Mouse (Mus musculus): ENCODE measurements at regions not wholly inside any gene's neighbourhood (a gene's known extent, or its start where the extent isn't known, plus 50 kb on each side); places are given as distances from the start of the nearest gene placed in this dataset.
A peak's percentile ranks its signal among the peaks of the same experiment; 100 is the strongest.
"Not testable (repeated sequence)": the region's sequence is repeated elsewhere in the genome, so short reads cannot be mapped to it uniquely, and the experiment has no call there.

DNA sequence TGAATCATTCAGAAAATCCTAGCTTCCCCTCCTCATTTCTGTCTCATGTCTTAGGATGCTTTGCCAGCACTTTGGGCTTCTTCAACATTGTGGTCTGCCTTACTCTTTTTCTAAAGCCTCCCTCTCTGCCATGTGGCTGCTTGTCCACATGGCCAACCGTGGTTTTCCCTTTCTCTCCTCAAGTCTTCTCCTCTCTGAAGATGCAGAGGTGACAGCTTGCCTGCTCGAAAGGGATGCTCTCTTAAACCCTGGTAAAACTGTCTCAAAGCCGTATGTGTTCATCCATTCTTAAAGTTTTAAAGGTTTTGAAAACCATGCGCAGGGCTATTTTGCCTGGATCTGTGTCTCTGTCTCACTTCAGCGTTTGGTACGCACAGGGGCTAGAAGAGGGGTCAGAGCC lies 123.4 kb upstream of the Dapk1 start:
- no peak overlapping the region for H3K4me2 ChIP-seq (replicated peaks; ENCODE audit: low read depth, low read length)
- H3K4me1 ChIP-seq (replicated peaks; ENCODE audit: control insufficient read depth, insufficient read depth, low read length): peaks cover 10% of the 10 kb centered on the region
- DNase-seq (ENCODE audit: low spot score) (no peak), ATAC-seq (ENCODE audit: low FRiP score) (no peak)
- no peak overlapping the region for H3K27ac ChIP-seq (ENCODE audit: low read depth, low read length)
- no peaks in the 10 kb centered on the region for H3K36me3 ChIP-seq (ENCODE audit: control insufficient read depth, insufficient read depth, low read length)
- H3K27me3 ChIP-seq (ENCODE audit: control insufficient read depth, insufficient read depth, low read length): no peaks in the 10 kb centered on the region
- WGBS: 79% methylated on average over 6 of the region's 6 CpGs
- H3K4me3 ChIP-seq (ENCODE audit: low read depth, low read length): no peak overlapping the region
- H3K9ac ChIP-seq (ENCODE audit: low read depth, low read length): no peak overlapping the region
- no peaks in the 10 kb centered on the region for H3K9me3 ChIP-seq (ENCODE audit: control insufficient read depth, low read length)

GRCm38 (mm10) chr13:60479043-60479861 lies 122.5 kb upstream of the Dapk1 start:
- WGBS: 8% methylated on average over 18 of the region's 18 CpGs
- ATAC-seq (ENCODE audit: low FRiP score): peak; percentile 50; the same call in 1 of the 2 replicates
- 0 out of 2 replicates have a peak overlapping the region, but pooled peaks have one; percentile 19 for H3K4me3 ChIP-seq (ENCODE audit: low read depth, low read length)
- H3K4me1 ChIP-seq (replicated peaks; ENCODE audit: control insufficient read depth, insufficient read depth, low read length): peaks cover 10% of the 10 kb centered on the region
- peak; percentile 62 for DNase-seq (ENCODE audit: low spot score)
- no peak overlapping the region for H3K9ac ChIP-seq (ENCODE audit: low read depth, low read length)
- H3K4me2 ChIP-seq (replicated peaks; ENCODE audit: low read depth, low read length): peak overlapping the region; percentile 37
- no peaks in the 10 kb centered on the region for H3K36me3 ChIP-seq (ENCODE audit: control insufficient read depth, insufficient read depth, low read length)
- H3K9me3 ChIP-seq (ENCODE audit: control insufficient read depth, low read length): no peaks in the 10 kb centered on the region
- H3K27me3 ChIP-seq (ENCODE audit: control insufficient read depth, insufficient read depth, low read length): no peaks in the 10 kb centered on the region
- H3K27ac ChIP-seq (ENCODE audit: low read depth, low read length): no peak overlapping the region

DNA sequence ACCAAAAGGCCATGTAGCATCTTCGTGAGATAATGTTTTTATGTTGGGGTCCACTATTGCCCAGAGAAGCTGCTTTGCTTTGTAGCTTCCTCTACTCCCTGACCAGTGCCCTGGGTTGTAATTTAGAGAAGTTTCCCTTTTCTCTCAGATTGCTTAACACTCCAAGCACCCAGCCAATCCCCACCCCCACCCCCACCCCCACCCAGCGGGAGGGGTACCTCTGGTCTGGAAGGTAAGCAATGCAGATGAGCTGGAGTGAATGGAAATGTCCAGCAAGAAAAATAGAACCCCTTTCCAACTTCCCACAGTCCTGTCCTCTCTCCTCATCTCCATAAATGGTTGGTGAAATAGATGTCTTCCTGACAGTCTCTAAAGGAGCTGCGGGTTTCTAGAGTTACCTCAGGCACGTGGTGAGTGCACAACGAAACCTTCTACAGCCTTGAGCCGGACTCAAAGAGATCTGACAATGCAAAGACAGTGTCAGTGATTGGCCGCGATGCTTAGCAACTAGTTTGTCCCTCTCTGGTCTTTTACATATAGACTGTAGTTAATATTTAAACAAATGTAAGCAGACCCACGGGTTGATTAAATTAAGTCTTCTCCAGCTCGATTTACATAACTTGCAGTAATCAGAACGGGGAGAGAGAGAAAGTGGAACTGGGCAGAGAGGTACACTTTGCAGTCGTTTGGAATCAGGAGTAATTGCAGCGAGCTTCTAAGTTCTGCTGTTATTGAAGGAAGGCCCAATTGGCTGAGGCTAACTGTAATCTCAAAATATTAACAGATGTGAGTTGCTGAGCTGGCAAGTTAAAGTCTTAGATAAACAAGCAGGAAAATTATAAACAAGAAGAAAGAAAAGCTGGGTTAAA lies 121.7 kb upstream of the Dapk1 start:
- peak; percentile 39 for DNase-seq (ENCODE audit: low spot score)
- Histone ChIP-seq H3K4me1 (replicated peaks; ENCODE audit: control insufficient read depth, insufficient read depth, low read length) (peaks cover 10% of the 10 kb centered on the region), H3K9me3 (ENCODE audit: control insufficient read depth, low read length) (no peaks in the 10 kb centered on the region), H3K36me3 (ENCODE audit: control insufficient read depth, insufficient read depth, low read length) (no peaks in the 10 kb centered on the region), H3K27me3 (ENCODE audit: control insufficient read depth, insufficient read depth, low read length) (no peaks in the 10 kb centered on the region), H3K4me2 (replicated peaks; ENCODE audit: low read depth, low read length) (no peak overlapping the region), H3K4me3 (ENCODE audit: low read depth, low read length) (no peak overlapping the region), H3K27ac (ENCODE audit: low read depth, low read length) (no peak overlapping the region), H3K9ac (ENCODE audit: low read depth, low read length) (no peak overlapping the region)
- ATAC-seq (ENCODE audit: low FRiP score): peak; percentile 13
- 14% methylated on average over 13 of the region's 13 CpGs for WGBS

GRCm38 (mm10) chr13:60480731-60481431 lies 120.9 kb upstream of the Dapk1 start:
- Histone ChIP-seq H3K9me3 (ENCODE audit: control insufficient read depth, low read length) (no peaks in the 10 kb centered on the region), H3K9ac (ENCODE audit: low read depth, low read length) (no peak overlapping the region), H3K4me3 (ENCODE audit: low read depth, low read length) (no peak overlapping the region), H3K36me3 (ENCODE audit: control insufficient read depth, insufficient read depth, low read length) (no peaks in the 10 kb centered on the region), H3K27me3 (ENCODE audit: control insufficient read depth, insufficient read depth, low read length) (no peaks in the 10 kb centered on the region), H3K4me2 (replicated peaks; ENCODE audit: low read depth, low read length) (peak overlapping the region; percentile 25), H3K27ac (ENCODE audit: low read depth, low read length) (no peak overlapping the region), H3K4me1 (replicated peaks; ENCODE audit: control insufficient read depth, insufficient read depth, low read length) (peaks cover 10% of the 10 kb centered on the region)
- ATAC-seq (ENCODE audit: low FRiP score): peak; percentile 46; the same call in 1 of the 2 replicates
- 5% methylated on average over 21 of the region's 21 CpGs for WGBS
- DNase-seq (ENCODE audit: low spot score): peak; percentile 58

GRCm38 (mm10) chr13:60481451-60481850 lies 120.3 kb upstream of the Dapk1 start:
- not testable (repeated sequence) for H3K27me3 ChIP-seq (ENCODE audit: control insufficient read depth, insufficient read depth, low read length); H3K36me3 ChIP-seq (ENCODE audit: control insufficient read depth, insufficient read depth, low read length); H3K9ac ChIP-seq (ENCODE audit: low read depth, low read length); H3K4me3 ChIP-seq (ENCODE audit: low read depth, low read length); DNase-seq (ENCODE audit: low spot score); H3K4me1 ChIP-seq (replicated peaks; ENCODE audit: control insufficient read depth, insufficient read depth, low read length); H3K4me2 ChIP-seq (replicated peaks; ENCODE audit: low read depth, low read length); ATAC-seq (ENCODE audit: low FRiP score); H3K27ac ChIP-seq (ENCODE audit: low read depth, low read length); H3K9me3 ChIP-seq (ENCODE audit: control insufficient read depth, low read length)
- WGBS: 69% methylated on average over 11 of the region's 11 CpGs

DNA sequence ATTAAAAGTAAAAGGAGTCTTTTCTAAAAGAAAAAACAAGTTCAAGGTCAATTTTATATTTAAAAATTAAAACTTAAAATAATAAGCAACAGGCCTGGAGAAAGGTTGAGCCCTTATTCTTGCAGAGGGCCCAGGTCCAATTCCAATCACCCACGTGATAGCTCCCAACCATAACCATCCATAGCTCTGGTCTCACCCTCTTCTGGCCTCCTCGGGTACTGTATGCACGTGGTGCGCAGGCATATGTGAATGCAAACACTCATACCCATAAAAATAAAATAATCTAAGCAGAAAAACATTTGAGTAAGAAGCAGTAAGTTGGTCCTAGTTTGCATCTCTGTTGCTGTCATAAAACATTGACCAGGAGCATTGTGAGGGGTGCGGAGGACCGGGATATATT lies 119.8 kb upstream of the Dapk1 start:
- Histone ChIP-seq H3K27me3 (ENCODE audit: control insufficient read depth, insufficient read depth, low read length) (no peaks in the 10 kb centered on the region), H3K4me2 (replicated peaks; ENCODE audit: low read depth, low read length) (no peak overlapping the region), H3K9me3 (ENCODE audit: control insufficient read depth, low read length) (no peaks in the 10 kb centered on the region), H3K27ac (ENCODE audit: low read depth, low read length) (no peak overlapping the region), H3K4me1 (replicated peaks; ENCODE audit: control insufficient read depth, insufficient read depth, low read length) (peaks cover 10% of the 10 kb centered on the region), H3K9ac (ENCODE audit: low read depth, low read length) (no peak overlapping the region), H3K4me3 (ENCODE audit: low read depth, low read length) (no peak overlapping the region), H3K36me3 (ENCODE audit: control insufficient read depth, insufficient read depth, low read length) (no peaks in the 10 kb centered on the region)
- WGBS: 92% methylated on average over 6 of the region's 6 CpGs
- no peak for ATAC-seq (ENCODE audit: low FRiP score)
- DNase-seq (ENCODE audit: low spot score): no peak

GRCm38 (mm10) chr13:60486105-60486504 lies 115.6 kb upstream of the Dapk1 start:
- Histone ChIP-seq H3K4me3 (ENCODE audit: low read depth, low read length) (no peak overlapping the region), H3K36me3 (ENCODE audit: control insufficient read depth, insufficient read depth, low read length) (no peaks in the 10 kb centered on the region), H3K4me1 (replicated peaks; ENCODE audit: control insufficient read depth, insufficient read depth, low read length) (peaks cover under 1% of the 10 kb centered on the region; the same call in 1 of the 2 replicates), H3K4me2 (replicated peaks; ENCODE audit: low read depth, low read length) (no peak overlapping the region), H3K27me3 (ENCODE audit: control insufficient read depth, insufficient read depth, low read length) (no peaks in the 10 kb centered on the region), H3K9ac (ENCODE audit: low read depth, low read length) (no peak overlapping the region), H3K9me3 (ENCODE audit: control insufficient read depth, low read length) (no peaks in the 10 kb centered on the region), H3K27ac (ENCODE audit: low read depth, low read length) (no peak overlapping the region)
- 76% methylated on average over 2 of the region's 2 CpGs for WGBS
- no peak for DNase-seq (ENCODE audit: low spot score)
- ATAC-seq (ENCODE audit: low FRiP score): no peak

- Histone ChIP-seq H3K9me3 (ENCODE audit: control insufficient read depth, low read length) (no peaks in the 10 kb centered on the region), H3K4me2 (replicated peaks; ENCODE audit: low read depth, low read length) (no peak overlapping the region), H3K4me1 (replicated peaks; ENCODE audit: control insufficient read depth, insufficient read depth, low read length) (no peaks in the 10 kb centered on the region), H3K36me3 (ENCODE audit: control insufficient read depth, insufficient read depth, low read length) (no peaks in the 10 kb centered on the region), H3K4me3 (ENCODE audit: low read depth, low read length) (no peak overlapping the region), H3K9ac (ENCODE audit: low read depth, low read length) (no peak overlapping the region), H3K27me3 (ENCODE audit: control insufficient read depth, insufficient read depth, low read length) (no peaks in the 10 kb centered on the region), H3K27ac (ENCODE audit: low read depth, low read length) (no peak overlapping the region)
- 98% methylated on average over 5 of the region's 5 CpGs for WGBS
- ATAC-seq (ENCODE audit: low FRiP score) (no peak), DNase-seq (ENCODE audit: low spot score) (no peak)
Measured at GRCm38 (mm10) chr13:60486871-60487270, 114.9 kb upstream of the Dapk1 start.

Data from hindbrain, embryonic 11.5 days (tissue).